Mouse (Mus musculus): ENCODE measurements around the gene Ddx27.

The Ddx27 gene

DNA sequence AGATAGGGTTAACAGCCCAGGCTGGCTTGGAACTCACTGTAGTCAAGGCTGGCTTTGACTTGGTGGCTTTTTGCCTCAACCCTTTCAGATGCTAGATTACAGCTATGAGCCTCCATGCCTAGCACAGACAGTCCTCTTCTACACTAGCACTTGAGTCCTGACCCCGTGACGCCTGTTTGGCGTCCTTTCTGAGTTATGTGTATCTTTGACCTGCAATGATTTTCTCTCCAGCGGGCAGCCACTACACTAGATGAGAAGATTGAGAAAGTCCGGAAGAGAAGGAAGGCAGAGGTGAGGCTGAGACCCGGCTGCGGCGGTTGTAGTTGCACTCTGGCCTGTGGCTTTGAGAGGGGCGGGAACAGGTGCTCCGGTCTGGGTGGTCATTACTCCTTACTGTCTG, 4.4 kb downstream of the Ddx27 start:
- no peak for DNase-seq (ENCODE audit: extremely low spot score, low read depth, low spot score)

DNA sequence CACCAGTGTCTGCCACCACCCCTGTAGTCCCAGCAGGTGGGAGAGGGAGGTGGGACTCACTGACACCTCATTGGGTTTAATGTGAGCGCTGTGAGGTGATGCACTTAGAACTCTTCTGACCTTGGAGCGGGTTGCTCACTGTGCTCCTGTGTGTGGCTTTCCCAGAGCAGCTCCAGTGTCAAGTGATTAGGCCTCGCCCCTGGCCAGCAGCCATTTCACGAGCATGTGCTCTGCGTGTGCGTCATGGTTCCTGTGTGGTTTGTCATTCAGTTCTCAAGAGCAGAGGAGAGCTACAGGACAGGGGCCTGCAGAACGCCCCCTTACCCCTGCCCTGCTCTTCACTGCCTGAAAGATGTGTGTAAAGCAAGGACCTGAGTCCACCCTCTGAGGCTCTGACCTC, 13.6 kb downstream of the Ddx27 start:
- no peak for DNase-seq (ENCODE audit: extremely low spot score, low read depth, low spot score)

DNA sequence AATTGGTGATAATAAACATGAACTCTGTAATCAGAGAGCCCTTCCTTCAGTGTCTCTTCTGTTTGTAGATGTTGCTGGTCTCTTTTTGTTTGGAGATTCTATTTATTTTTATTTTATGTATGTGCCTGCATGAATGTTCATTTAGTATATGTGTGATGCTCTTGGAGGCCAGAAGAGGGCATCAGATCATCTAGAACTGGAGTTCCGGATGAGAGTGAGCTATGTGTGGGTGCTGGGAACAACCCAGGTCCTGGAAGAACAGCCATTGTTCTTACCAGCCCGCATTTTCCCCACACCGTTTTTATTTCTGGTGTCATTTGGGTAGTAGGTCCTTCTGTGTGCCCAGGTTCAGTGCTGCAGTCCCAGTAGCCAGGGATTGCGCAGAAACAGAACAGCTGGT, 15.5 kb downstream of the Ddx27 start:
- no peak for DNase-seq (ENCODE audit: extremely low spot score, low read depth, low spot score)

DNA sequence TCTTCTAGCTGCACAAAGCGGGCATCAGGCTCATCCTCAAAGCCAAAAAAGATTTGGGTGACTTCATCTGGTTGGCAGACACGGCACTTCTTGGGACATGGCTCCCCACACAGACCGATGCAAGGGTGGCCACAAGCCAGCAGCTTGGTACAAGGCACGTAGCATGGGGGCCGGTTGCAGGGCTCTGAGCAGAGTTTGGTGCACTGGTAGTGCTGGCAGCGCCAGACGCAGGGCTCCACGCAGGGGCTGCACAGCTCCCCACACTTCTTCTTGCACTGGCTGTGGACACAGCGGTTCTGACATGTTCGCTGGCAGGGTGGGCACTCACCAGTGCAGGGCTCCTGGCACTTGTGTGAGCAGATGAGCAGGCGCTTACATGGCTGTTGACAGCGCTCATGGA, 22.7 kb downstream of the Ddx27 start:
- DNase-seq (ENCODE audit: extremely low spot score, low read depth, low spot score), result no peak

DNA sequence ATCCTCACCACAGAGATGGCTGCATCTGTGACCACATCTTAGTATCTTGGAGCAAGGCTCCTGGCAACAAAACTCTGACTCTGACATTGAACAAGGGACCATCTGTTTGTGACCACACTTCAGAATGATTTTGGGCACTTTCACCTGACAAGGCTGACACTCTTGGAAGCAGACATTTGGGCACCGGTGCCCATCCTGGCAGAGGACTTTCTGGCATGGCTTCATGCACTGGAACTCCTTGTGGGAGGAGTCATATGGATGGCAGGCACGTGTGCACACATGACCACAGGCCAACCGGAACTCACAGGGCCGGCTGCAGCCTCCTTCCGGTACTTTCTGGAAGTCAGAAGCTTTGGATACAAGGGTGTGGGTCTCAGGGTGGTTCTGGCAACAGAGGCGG, 23.3 kb downstream of the Ddx27 start:
- DNase-seq (ENCODE audit: extremely low spot score, low read depth, low spot score), result no peak

DNA sequence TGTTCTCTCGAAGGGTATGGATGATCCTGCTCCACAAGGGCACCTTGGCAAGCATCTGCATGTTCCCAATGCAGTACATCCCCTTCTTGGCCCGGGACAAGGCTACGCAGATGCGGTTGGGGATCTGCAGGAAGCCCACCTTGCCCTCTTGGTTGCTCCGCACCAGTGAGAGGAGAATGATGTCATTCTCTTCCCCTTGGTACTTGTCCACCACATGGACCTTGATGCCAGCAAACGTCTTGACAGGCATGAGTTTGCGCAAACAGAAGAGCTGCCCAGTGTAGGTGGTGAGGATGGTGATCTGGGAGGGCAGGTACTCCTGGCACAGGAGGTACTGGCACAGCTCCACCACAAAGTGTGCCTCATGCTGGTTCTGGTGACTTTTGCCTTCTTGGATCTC, 23.7 kb downstream of the Ddx27 start:
- DNase-seq (ENCODE audit: extremely low spot score, low read depth, low spot score), result no peak

DNA sequence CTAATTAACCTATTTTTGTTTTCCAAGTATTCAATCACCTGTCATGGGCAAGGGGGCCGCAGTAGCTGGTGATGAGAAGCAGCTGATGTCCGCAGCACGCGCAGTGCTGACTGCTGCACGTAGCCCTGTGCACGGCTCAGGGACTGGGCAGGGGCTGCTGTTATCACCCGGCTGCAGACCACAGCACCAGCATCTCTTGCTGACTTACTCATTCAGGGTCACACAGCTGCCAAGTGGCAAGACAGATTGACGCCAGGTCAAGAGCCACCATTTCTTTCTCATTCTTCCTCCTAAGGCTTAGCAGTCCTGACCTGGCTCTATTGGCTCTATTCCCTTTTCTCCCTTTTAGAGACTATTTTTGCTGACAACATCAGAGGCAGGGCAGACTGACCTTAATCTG, 24.4 kb downstream of the Ddx27 start:
- DNase-seq (ENCODE audit: extremely low spot score, low read depth, low spot score), result no peak

DNA sequence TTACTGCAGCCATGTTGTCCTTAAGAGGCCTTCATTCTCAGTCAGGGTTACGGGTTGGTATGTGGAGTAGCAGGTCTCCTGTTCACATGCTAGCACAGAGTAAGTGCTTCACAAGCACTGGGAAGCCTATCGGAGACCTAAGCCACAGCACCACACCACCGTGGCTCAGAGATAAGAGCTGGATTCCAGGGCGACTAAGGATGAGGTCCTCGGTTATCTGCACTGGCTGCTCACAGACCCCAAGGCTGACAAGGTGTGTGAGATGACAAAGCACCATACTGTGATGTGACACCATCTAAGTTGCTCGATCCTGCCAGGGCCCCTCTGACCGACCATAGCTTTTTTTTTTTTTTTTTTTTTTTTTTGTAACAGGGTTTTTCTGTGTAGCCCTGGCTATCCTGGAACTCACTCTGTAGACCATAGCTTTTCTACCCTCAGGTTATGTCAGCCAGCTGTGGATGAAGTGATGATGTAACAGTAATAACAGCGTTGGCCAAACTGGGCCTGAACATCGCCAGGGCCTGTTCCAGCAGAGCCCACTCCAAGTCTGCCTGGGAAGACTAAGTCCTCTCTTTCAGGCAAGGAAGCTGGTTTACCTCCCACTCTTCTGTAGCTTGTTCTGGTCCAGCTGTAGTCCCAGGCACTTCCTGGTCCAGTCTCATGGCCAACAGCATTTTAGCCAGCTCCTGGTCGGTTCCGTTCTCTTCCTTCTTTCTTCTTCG, 28.6 kb downstream of the Ddx27 start:
- no peak for DNase-seq (ENCODE audit: extremely low spot score, low read depth, low spot score)

DNA sequence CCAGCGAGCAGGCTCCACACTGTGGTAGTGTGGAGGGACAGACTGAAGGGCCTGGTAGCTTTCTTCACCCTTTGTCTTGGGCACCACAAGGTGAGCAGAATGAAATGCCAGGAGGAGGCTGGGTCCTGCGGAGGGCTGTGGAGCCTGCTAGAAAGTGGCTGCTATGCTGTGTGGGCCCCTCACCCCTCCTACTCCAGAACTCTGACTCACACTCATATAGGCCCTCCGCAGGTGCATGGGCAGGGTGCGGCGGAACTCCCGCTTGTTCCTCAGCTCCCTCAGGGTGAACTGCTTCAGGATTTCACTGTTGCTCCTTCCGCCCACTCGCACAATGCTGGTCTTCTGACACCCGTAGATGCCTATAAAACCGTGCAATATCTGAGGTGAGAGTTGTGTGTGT, 33.2 kb downstream of the Ddx27 start:
- DNase-seq (ENCODE audit: extremely low spot score, low read depth, low spot score), result no peak

DNA sequence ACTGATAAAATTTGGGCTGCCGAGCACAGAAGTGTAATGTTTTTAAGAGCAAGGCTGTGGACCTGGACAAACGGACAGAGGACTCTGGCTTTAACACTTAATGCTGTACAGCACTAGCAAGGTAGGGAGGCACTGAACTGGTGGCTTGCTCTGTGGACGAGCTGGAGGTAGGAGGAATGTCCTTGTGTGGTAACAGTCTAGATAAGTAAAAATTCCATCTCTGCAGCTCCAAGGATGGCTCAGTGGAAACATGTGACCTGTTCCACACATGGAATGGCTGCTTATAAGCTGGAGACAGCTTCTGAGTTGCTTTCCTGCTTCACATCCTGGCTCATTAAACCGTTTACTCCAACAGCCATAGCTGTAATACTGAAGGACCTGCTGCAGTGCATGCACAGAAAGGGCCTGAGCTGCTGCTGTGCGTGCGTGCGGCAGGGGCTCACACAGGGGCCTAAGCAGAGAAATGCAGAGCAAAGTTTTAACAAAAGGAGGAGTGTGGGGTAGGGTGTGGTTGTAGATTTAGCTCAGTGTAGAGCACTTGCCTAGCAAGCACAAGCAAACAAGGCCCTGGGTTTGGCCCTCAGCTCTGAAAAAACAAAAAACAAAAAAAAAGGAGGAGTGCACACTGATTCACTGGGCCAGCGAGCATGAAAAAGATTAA, 33.8 kb downstream of the Ddx27 start:
- DNase-seq (ENCODE audit: extremely low spot score, low read depth, low spot score), result no peak

DNA sequence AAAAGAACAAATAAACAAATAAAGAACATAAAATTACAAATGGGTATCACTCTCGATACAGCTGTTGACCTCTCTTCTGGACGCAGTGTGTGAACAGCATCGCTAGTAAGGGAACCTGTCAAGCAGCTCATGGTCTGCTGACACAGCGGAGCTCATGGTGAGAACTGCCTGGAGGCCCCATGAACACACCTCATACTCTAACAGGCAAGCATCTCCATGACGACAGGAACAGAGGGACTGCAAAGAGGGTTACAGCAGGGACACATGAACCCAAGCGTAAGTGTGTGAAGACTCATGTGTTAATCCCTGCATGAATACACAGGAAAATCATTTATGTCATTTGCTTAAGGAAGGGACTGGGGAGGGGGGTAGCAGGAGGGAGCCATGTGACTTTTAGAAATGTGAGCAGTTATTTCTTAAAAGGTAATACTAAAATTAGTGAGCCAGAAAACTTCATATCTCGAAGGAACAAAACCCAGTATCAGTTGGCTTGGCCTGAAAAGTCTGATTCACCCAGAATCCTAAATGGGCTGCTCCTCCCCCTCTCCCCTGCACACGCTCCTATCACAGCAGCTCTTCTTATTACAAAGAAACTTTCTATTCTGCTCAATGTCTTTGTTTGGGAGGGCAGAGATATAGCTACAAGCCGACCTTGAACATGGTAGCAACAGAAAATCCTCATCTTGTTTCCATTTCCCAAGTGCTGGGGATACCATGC, 38.3 kb downstream of the Ddx27 start:
- DNase-seq (ENCODE audit: extremely low spot score, low read depth, low spot score), result no peak

DNA sequence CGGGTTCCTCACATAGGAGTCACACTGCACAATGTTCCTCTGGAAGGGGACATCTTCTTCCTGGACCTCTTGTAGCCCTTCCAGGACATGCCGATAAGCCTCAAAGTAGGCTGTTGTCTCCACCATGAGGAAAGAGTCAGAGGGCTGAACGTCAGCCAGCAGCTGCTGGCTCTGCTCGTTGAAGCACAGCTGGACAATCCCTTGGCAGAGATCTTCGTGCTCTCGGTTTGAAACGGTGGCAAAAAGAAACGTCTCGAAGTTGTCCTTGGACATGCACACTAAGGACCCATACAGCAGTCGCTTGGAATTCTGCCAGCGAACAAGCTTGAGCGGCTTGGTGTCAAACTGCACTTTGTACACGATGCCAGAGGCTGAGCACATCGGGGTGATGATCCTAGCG, 40.4 kb downstream of the Ddx27 start:
- no peak for DNase-seq (ENCODE audit: extremely low spot score, low read depth, low spot score)

DNA sequence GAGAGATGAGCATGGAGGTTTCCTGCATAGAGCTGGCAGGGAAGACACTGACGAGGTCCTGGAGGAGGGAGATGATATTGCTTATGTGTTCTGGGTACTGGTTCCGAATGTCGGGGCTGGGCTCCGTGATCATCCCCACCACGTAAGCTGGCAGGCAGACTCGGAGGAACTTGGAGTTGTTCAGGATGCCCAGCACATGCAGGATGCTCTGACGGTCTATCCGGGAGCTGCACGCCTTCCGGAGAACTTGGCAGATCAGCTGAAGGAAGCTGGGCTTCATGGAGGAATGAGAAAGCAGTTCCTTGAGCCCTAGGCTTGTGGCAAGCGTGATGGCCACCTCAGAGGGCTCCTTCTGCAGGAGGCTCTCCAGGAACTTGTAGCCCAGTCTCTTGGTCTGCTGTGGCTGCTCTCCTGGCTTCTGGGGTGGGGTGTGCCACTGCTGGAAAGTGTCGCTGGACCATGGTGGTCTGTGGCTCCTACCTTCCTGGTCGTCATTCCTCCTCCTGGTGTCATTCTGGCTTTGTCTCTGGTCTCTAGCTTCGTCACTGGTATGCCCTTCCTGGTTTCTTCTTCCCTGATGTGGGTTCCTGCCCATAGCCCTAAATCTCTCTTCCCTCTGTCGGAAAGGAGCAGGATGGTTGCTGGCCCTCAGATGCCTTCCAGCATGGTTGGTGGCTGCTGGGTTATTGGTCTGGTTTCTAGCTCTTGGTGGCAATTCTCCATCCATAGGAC, 41.4 kb downstream of the Ddx27 start:
- no peak for DNase-seq (ENCODE audit: extremely low spot score, low read depth, low spot score)

DNA sequence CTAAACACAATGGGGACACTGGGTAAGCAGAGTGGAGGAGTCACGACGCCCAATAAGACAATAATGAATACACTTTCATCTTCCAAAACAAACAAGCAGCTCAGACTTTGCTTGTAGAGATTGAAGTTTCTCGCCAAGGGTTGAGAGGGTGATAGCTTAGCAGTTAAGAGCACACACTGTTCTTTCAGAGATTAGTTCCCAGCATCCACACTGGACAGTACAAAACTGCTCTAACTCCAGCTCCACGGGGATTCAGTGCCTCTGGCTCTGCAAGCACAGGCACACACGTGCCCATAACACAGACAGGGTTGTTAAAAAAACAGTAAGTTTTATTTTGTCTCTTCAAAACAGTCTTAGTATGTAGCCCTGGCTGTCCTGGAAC, 41.9 kb downstream of the Ddx27 start:
- no peak for DNase-seq (ENCODE audit: extremely low spot score, low read depth, low spot score)

DNA sequence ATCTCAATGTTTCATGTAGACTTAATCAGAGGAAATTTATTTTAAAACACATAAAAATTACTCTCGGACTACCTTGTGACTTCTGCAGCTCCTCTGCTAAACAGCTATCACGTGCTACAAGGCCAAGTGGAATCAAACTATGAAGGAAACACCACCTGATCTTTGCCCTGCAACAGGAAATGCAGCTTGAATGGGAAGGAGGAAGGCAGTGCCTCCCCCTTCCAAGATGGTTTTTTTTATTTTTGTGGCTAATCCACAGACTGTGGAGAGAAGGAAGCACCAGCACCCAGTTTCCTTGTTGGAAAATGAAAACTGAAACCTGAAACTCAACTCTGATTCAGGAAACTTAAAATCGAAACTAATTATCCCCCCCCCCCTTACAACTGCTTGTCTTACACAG, 43.2 kb downstream of the Ddx27 start:
- DNase-seq (ENCODE audit: extremely low spot score, low read depth, low spot score), result no peak

DNA sequence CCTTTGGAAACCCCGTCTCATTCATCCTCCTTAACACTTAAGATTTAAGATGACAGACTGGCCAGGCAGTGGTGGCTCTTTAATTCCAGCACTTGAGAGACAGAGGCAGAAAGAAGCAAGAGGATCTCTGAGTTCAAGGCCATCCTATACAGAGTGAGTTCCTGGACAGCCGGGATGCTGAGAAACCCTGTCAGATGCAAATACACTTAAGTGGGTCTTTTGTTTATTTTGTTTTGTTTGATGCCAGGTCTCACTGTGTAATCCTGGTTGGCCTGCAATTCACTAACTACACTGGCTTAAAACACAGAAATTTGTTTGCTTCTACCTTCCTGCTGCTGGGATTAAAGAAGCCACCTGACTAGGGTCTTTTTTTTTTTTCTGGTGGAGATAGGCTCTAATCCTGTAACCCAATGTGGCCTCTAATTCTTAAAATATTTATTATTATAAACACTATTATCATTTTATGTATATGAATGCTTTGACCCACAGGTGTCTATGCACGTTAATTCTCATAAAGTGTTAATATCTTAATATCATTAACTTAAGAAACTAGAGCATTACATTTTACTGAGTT, 43.9 kb downstream of the Ddx27 start:
- DNase-seq (ENCODE audit: extremely low spot score, low read depth, low spot score), result no peak

DNA sequence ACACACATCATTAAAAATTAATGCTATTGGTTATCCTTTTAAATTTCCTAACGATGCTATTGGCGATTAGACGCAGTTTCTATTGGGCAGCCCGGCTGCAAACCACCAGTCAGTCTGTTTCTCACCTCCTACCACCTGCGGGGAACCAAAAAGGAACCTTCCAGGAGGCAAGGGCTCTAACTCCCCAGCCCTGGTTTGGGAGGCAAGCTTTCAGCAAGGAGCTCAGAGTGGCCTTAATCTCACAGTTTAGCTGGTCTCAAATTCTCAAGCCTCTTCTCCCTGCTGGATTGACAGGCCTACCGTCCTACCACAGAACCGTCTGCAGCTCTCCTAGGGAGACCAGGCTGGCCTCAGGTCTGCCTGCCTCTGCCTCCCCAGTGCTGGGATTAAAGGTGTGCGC, 44.5 kb downstream of the Ddx27 start:
- no peak for DNase-seq (ENCODE audit: extremely low spot score, low read depth, low spot score)

DNA sequence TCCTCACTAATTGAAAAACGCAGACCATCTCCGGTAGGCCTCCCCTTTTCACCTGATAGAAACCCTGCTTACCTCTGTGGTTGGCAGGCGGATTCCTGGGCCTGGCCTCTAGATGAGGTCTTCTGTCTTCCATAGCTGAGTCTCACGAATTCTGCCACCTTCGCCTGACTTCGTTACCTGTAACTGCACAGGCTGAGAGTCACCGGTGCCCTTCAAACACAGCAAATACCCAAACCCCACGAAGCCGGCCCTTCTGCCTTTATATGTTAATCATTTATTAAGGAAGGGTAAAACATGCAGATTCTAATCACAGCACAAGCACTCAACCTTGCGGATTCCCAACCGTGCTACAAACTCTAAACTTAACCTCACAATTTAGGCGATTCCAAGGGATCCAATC, 45.0 kb downstream of the Ddx27 start:
- no peak for DNase-seq (ENCODE audit: extremely low spot score, low read depth, low spot score)

DNA sequence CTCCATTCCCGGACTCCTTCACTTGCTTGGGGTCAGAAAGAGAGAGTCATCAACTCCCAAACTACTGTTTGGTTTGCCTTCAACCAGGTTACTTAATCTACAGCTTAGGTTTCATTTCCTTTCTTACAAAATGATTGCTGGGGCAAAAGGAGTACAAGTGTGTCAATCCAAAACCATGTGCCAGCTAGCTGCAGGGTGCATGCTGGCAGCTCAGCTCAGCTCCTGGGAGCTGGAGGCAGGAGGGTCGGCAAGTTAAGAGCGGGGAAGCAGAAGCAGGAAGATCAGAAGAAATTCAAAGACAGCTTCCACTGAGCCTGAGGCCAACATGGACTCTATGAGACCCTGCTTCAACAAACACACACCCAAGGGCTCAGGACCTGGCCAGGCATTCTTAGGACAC, 45.4 kb downstream of the Ddx27 start:
- no peak for DNase-seq (ENCODE audit: extremely low spot score, low read depth, low spot score)

DNA sequence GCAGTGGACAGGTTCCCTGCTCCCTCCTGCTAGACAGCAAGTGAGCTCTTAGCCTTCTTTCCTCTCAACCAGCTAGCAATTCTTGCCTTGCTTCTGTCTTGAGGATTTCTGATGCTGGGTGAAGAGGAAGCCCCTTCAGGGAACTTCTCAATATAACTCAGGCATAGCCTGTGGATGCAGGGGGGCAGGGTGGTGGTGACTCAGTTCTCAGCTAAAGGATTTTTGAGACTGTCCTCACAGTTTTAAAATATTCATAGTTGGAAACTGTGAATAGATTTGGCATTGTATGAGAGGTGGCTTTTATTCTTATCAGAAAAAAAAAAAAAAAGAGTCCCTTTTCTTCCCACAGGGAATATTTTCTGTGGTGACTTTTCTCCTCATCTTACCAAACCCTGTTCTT, 45.8 kb downstream of the Ddx27 start:
- DNase-seq (ENCODE audit: extremely low spot score, low read depth, low spot score), result no peak

DNA sequence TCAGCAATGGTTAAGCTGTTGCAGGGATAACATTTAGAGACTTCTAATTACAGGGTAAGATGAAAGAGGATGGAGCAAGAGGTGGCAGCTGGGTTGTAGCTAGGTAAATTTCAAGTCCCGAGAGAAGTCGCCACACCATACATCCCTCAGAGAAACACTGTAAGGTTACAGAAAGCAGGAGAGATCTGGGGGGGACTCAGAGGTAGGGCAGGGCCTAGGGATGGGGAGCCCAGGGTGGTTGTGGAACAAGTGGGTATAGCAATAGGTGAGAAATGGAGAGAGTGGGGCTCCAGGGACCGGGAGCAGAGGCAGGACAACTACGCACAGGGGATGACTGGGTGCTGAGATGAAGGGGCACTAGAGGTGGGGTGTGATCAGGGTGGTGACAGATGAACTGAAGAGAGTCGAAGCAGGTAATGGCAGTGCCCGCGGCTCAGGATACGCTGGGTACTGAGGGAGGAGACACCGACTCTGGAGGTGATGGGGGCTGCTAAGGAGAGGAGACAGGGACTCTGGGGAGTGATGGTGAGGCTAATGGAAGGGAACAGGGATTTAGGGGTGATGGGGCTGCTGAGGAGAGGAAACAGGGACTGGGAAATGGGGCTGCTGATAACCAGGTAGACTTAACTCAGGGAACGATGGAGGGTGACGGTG, 46.5 kb downstream of the Ddx27 start:
- DNase-seq (ENCODE audit: extremely low spot score, low read depth, low spot score), result no peak
